Mouse (Mus musculus): Measurements from ENCODE around the gene Pik3r4. TPM values are rescaled to one million over a fixed set of nuclear protein-coding genes. Genes with fewer than 3 reads are reported as not detected.
"Not testable (repeated sequence)": the region's sequence is repeated elsewhere in the genome, so short reads cannot be mapped to it uniquely, and the experiment has no call there.

Pik3r4 gene
- polyA plus RNA-seq (2014; fragmentation: Nextera tagmentation; extraction: Ambion mirVana) = 19.7 and 20.5 TPM in 2 replicates

DNA sequence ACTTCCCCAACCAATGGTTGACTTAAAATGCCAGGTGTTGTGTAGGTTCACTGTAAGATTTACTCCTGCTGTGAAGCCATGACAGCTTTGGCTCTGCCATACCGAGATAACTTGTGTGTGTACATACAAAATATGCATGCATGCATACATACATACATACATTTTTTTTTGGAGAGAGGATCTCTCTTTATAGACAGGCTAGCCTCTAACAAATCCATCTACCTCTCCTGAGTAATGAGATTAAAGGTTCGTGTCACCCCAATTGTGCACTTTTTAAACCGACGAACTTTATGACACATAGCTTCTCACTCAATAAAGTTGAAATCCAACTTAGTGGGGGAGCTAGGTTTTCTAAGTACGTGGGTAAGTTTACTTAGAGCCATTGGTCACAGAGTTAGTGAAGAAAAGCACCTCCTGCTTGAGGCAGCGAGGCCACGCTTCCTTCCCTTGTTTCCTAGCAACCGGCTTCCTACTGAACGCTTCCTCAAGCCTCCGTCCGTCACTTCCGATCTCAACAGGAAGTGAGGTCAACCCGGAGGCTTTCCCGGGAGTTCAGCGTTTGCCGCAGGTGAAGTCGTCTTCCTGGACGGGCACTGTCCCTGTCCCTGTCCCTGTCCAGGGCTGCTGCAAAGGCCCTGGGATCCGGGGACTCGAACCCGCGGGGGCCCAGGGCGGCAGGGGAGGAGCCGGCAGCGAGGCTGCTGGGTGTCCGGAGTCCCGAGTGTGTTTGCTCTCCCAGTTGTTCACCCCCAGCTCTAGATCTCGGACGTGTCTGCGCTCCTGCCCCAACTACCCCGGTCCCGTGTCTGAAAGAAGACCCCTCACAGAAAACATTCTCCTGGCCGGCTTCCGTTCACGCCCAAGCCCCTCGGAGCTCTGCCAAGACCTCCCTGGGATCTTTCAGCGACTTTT, at the start of gene Pik3r4:
TSS of gene Pik3r4 (plus strand) at position 519 of the 912 bp plus-strand sequence.
- peak; percentile 90 for DNase-seq (ENCODE audit: low spot score)
- H3K9ac ChIP-seq = peak within 1 kb of the TSS; percentile 87
- H3K36me3 ChIP-seq (replicated peaks; ENCODE audit: control insufficient read depth, insufficient read depth) = peaks cover 15% of the 10 kb centered on the region
- peak within 1 kb of the TSS; percentile 88 for H3K4me3 ChIP-seq (replicated peaks; ENCODE audit: low read length)
- peak within 1 kb of the TSS; percentile 80 for H3K4me2 ChIP-seq (replicated peaks)
- ATAC-seq (ENCODE audit: low FRiP score) = peak; percentile 89
- WGBS = 5% methylated on average over 37 of the region's 37 CpGs
- peaks cover 8% of the 10 kb centered on the region for H3K4me1 ChIP-seq (replicated peaks; ENCODE audit: control insufficient read depth, insufficient read depth, low read length)
- no peaks in the 10 kb centered on the region for H3K9me3 ChIP-seq (ENCODE audit: control insufficient read depth, low read length)
- no peaks in the 10 kb centered on the region for H3K27me3 ChIP-seq (ENCODE audit: control insufficient read depth, insufficient read depth, low read length)
- H3K27ac ChIP-seq = peak within 1 kb of the TSS; percentile 51; the same call in 1 of the 2 replicates

DNA sequence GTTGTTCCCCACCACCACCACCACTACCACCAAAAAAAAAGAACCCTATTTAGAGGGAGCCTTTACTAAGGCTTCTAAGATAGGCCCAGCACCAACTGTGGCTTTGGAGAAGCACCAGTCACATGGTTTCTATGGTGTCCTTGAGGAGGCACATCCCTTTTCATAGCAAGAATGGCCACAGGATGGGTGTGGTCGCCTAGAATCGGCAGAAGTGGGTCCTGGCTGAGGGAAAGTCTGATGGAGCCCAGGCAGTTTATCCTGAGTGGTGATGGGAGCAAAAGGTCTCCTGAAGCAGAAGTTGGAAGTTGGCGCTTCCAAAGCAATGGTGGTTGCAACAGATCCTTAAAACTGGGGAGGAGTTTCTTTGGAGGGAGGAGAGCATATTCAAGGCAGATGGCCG, 43.9 kb upstream of the Pik3r4 start:
- Histone ChIP-seq H3K9me3 (ENCODE audit: control insufficient read depth, low read length) (no peaks in the 10 kb centered on the region), H3K36me3 (replicated peaks; ENCODE audit: control insufficient read depth, insufficient read depth) (no peaks in the 10 kb centered on the region), H3K27ac (no peak overlapping the region), H3K27me3 (ENCODE audit: control insufficient read depth, insufficient read depth, low read length) (no peaks in the 10 kb centered on the region), H3K4me1 (replicated peaks; ENCODE audit: control insufficient read depth, insufficient read depth, low read length) (no peaks in the 10 kb centered on the region), H3K4me3 (replicated peaks; ENCODE audit: low read length) (no peak overlapping the region), H3K9ac (no peak overlapping the region), H3K4me2 (replicated peaks) (no peak overlapping the region)
- ATAC-seq (ENCODE audit: low FRiP score) (no peak), DNase-seq (ENCODE audit: low spot score) (no peak)
- WGBS = 89% methylated on average over 4 of the region's 4 CpGs

DNA sequence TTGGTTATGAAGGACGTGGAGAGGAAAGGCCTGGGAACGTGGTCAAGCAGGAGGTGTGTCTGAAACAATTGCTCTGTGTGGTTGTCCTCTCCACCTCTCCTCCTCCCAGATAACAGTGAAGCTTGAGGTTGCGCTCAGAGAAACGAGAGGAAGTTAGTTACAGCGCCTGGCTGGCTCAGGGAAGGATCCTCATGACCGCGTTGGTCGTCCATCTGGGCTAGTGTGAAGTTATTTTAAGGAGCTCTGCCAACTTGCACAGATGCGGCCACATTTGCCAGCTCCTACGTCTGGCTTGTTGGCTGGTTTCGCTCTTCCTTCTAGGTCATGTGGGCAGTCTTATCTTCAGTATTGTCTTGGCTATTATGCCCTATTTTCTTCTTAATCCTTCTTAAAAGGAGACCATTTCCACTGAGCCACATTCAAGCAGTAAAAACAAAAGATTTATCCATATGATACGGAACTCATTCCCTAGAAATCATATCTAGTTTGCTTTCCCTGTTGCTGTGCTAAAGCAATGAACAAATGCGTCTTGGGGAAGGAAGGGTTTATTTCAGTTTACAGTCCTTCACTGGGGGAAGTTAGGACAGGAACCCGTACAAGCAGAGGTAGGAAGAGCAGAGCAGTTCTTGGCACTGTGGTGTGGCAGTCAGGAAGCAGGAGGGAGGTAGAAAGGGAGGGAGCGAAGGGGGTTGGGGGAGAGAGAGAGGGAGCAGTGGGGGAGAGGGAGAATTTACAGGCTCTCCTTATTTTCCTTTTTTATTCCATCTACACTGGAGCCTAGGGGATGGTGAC, 30.6 kb upstream of the Pik3r4 start:
- no peaks in the 10 kb centered on the region for H3K4me1 ChIP-seq (replicated peaks; ENCODE audit: control insufficient read depth, insufficient read depth, low read length)
- ATAC-seq (ENCODE audit: low FRiP score) = no peak
- no peak overlapping the region for H3K4me3 ChIP-seq (replicated peaks; ENCODE audit: low read length)
- 0 out of 2 replicates have a peak, but pooled peaks cover 4% of the 10 kb centered on the region for H3K9me3 ChIP-seq (ENCODE audit: control insufficient read depth, low read length)
- no peaks in the 10 kb centered on the region for H3K27me3 ChIP-seq (ENCODE audit: control insufficient read depth, insufficient read depth, low read length)
- no peak overlapping the region for H3K9ac ChIP-seq
- WGBS = 86% methylated on average over 15 of the region's 15 CpGs
- no peaks in the 10 kb centered on the region for H3K36me3 ChIP-seq (replicated peaks; ENCODE audit: control insufficient read depth, insufficient read depth)
- no peak for DNase-seq (ENCODE audit: low spot score)
- no peak overlapping the region for H3K27ac ChIP-seq
- no peak overlapping the region for H3K4me2 ChIP-seq (replicated peaks)

DNA sequence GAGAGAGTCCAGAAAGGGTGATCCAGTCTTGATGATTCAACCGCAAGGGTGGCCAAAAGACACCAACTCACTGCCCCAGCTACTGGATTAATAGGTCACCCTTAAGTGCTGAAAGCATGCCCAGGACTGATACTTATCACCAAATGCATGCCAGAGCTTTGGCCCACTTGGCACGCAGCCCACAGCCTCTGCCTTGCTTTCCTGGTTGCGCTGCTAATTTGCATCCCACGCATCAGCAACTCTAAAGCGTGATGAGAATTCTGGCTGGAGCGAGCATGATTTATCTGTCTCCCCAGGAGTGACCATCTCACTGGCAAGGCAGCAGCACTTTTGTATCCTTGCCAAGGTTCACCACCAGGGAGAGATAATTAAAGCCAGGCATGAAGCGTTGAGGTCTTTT, 29.9 kb upstream of the Pik3r4 start:
- ATAC-seq (ENCODE audit: low FRiP score) = no peak
- peak; percentile 61 for DNase-seq (ENCODE audit: low spot score)
- no peak overlapping the region for H3K9ac ChIP-seq
- H3K27ac ChIP-seq = no peak overlapping the region
- H3K9me3 ChIP-seq (ENCODE audit: control insufficient read depth, low read length) = 0 out of 2 replicates have a peak, but pooled peaks cover 4% of the 10 kb centered on the region
- no peaks in the 10 kb centered on the region for H3K36me3 ChIP-seq (replicated peaks; ENCODE audit: control insufficient read depth, insufficient read depth)
- no peak overlapping the region for H3K4me3 ChIP-seq (replicated peaks; ENCODE audit: low read length)
- no peaks in the 10 kb centered on the region for H3K4me1 ChIP-seq (replicated peaks; ENCODE audit: control insufficient read depth, insufficient read depth, low read length)
- H3K27me3 ChIP-seq (ENCODE audit: control insufficient read depth, insufficient read depth, low read length) = no peaks in the 10 kb centered on the region
- 46% methylated on average over 7 of the region's 7 CpGs for WGBS
- no peak overlapping the region for H3K4me2 ChIP-seq (replicated peaks)

DNA sequence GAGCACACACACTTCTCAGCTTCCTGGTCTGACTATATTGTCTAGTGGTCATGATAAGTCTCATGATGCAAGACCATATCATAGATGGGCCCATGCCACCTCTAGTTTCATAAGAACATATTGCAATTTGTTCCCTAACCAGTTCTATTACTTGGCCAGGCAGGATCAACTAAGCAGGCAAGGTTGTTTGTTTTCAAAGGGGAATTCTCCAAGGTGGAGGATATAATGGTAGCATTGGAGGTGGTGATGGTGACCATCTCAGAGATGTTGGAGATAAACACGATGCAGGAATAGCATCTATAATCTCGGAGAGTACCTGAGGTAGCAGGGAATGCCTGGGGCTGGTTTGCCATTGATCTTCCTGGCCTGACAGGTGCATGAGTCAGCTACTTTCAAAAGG, 26.8 kb upstream of the Pik3r4 start:
- Histone ChIP-seq H3K9me3 (ENCODE audit: control insufficient read depth, low read length) (0 out of 2 replicates have a peak, but pooled peaks cover 4% of the 10 kb centered on the region), H3K4me3 (replicated peaks; ENCODE audit: low read length) (no peak overlapping the region), H3K36me3 (replicated peaks; ENCODE audit: control insufficient read depth, insufficient read depth) (no peaks in the 10 kb centered on the region), H3K4me1 (replicated peaks; ENCODE audit: control insufficient read depth, insufficient read depth, low read length) (no peaks in the 10 kb centered on the region), H3K9ac (no peak overlapping the region), H3K4me2 (replicated peaks) (no peak overlapping the region), H3K27ac (no peak overlapping the region), H3K27me3 (ENCODE audit: control insufficient read depth, insufficient read depth, low read length) (no peaks in the 10 kb centered on the region)
- ATAC-seq (ENCODE audit: low FRiP score) (no peak), DNase-seq (ENCODE audit: low spot score) (no peak)
- WGBS = 76% methylated on average over 2 of the region's 2 CpGs

DNA sequence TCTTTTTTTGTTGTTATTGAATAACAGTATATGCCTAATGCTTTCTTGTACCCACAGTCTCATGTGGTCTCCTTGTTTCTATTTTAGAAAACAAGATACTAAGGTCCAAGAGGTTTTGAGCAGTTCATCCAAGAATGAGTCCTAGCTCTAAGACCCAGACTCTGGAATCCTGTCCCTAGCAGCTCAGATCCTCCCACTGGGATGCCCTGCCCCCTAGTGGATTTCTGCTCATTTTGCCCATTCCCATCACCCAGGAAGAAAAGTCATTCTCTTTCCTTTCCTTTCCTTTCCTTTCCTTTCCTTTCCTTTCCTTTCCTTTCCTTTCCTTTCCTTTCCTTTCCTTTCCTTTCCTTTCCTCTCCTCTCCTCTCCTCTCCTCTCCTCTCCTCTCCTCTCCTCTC, 25.5 kb upstream of the Pik3r4 start:
- DNase-seq (ENCODE audit: low spot score) = peak; percentile 69
- not testable (repeated sequence) for H3K9ac ChIP-seq; H3K9me3 ChIP-seq (ENCODE audit: control insufficient read depth, low read length); H3K36me3 ChIP-seq (replicated peaks; ENCODE audit: control insufficient read depth, insufficient read depth); H3K4me2 ChIP-seq (replicated peaks); H3K4me3 ChIP-seq (replicated peaks; ENCODE audit: low read length); ATAC-seq (ENCODE audit: low FRiP score); H3K4me1 ChIP-seq (replicated peaks; ENCODE audit: control insufficient read depth, insufficient read depth, low read length); H3K27ac ChIP-seq; H3K27me3 ChIP-seq (ENCODE audit: control insufficient read depth, insufficient read depth, low read length)

DNA sequence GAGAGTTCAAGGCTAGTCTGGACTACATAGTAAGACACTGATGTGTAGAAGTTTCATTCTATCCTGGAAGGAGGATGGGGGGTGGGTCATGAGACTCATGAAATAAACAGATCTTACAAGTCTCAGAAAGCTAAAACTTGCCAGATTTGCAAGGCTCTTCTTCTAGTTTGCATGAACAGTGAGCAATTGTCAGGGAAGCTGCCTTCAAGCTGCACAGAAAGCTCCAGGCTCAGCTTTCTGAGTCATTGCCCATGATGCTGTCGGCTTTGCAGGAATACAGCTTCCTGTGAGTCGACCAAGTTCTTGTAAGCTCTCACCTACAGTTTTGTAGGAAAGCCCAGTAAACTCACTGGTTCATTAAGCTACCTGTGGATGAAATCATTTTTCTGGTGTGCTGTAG, 8.8 kb upstream of the Pik3r4 start:
- Histone ChIP-seq H3K4me2 (replicated peaks) (no peak overlapping the region), H3K9me3 (ENCODE audit: control insufficient read depth, low read length) (no peaks in the 10 kb centered on the region), H3K27me3 (ENCODE audit: control insufficient read depth, insufficient read depth, low read length) (no peaks in the 10 kb centered on the region), H3K9ac (no peak overlapping the region), H3K36me3 (replicated peaks; ENCODE audit: control insufficient read depth, insufficient read depth) (no peaks in the 10 kb centered on the region), H3K4me3 (replicated peaks; ENCODE audit: low read length) (no peak overlapping the region), H3K27ac (no peak overlapping the region), H3K4me1 (replicated peaks; ENCODE audit: control insufficient read depth, insufficient read depth, low read length) (no peaks in the 10 kb centered on the region)
- ATAC-seq (ENCODE audit: low FRiP score) = no peak
- no peak for DNase-seq (ENCODE audit: low spot score)
- 95% methylated on average over 2 of the region's 2 CpGs for WGBS

DNA sequence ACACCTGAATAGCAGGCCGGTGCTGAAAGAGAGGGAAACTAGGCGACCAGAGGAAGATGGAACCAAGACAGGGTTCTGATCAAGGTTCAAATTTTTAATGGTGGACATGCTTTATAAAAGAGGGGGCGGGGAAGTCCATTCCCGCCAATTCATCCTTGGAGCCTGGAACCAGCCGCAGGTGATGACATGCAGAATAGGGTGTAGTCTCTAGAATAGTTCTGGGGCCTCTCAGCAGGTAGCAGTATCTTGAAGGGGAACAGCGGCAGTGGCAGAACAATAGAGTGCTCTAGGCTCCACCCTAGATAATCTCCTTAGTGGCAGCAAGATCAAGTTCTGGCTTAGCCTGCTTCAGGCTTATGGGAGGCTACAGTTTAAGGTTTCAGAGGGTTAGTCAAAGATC, 1.4 kb upstream of the Pik3r4 start:
- peaks cover 15% of the 10 kb centered on the region for H3K36me3 ChIP-seq (replicated peaks; ENCODE audit: control insufficient read depth, insufficient read depth)
- H3K27me3 ChIP-seq (ENCODE audit: control insufficient read depth, insufficient read depth, low read length); H3K4me3 ChIP-seq (replicated peaks; ENCODE audit: low read length); H3K9me3 ChIP-seq (ENCODE audit: control insufficient read depth, low read length); H3K4me2 ChIP-seq (replicated peaks); H3K4me1 ChIP-seq (replicated peaks; ENCODE audit: control insufficient read depth, insufficient read depth, low read length); H3K27ac ChIP-seq; DNase-seq (ENCODE audit: low spot score); ATAC-seq (ENCODE audit: low FRiP score); H3K9ac ChIP-seq: not testable (repeated sequence)
- 75% methylated on average over 6 of the region's 6 CpGs for WGBS

DNA sequence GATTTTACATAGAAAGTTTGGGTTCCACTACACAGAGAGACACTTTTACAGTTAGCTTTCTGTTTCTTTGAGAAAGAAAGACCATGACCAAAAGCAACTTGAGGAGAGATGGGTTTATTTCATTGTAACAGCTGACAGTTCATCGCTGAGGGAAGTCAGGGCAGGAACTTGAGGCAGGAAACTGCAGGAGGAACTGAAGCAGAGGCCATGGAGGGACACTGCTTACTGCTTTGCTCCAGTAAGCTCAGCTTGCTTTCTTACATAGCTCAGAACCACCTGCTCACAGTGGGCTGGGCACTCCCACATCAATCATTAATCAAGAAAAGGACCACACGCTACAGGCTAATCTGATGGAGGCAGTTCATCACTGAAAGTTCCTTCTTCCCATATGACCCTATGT, 13.4 kb downstream of the Pik3r4 start:
- no peak overlapping the region for H3K4me2 ChIP-seq (replicated peaks)
- WGBS = 72% methylated on average over 2 of the region's 2 CpGs
- DNase-seq (ENCODE audit: low spot score) = no peak

More for the DNA sequence above, 13.4 kb downstream of the Pik3r4 start:
- ATAC-seq (ENCODE audit: low FRiP score) = no peak
- H3K36me3 ChIP-seq (replicated peaks; ENCODE audit: control insufficient read depth, insufficient read depth) = peaks cover 61% of the 10 kb centered on the region
- no peaks in the 10 kb centered on the region for H3K4me1 ChIP-seq (replicated peaks; ENCODE audit: control insufficient read depth, insufficient read depth, low read length)
- no peaks in the 10 kb centered on the region for H3K9me3 ChIP-seq (ENCODE audit: control insufficient read depth, low read length)
- H3K27me3 ChIP-seq (ENCODE audit: control insufficient read depth, insufficient read depth, low read length) = no peaks in the 10 kb centered on the region
- H3K9ac ChIP-seq = no peak overlapping the region
- no peak overlapping the region for H3K4me3 ChIP-seq (replicated peaks; ENCODE audit: low read length)
- no peak overlapping the region for H3K27ac ChIP-seq
